36 mouse cellular contexts compared by ENCODE assay signal in the genomic region with DNA sequence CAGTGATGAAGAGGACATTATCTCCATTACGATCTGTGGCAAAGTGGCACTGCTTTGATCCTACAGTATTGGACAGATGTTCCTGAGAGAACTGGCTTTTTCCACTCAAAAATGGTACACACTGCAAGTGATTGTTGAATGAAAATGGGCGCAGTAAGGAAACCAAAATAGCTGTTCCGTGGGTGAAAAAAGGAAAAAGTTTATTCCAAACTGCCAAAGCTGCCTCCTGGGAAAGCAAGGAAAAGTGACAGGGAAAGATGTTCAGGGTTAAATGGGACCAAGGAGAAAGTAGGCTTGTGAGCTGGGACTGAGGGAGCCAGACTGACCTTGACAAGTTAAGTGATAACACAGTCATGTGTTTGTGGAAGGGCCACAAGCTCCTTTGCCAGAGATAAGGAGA. TPM values are rescaled to one million over a fixed set of nuclear protein-coding genes. Genes with fewer than 3 reads are reported as not detected.
DNase-seq lines count a peak whose midpoint lies in the region; ATAC-seq and TF ChIP-seq lines count a peak whose summit lies in the region.
"Had no signal": no experiment of that assay in that cellular context is flagged by ENCODE, and none has a peak within 500 bp of the region (broad histone marks: within the 10 kb centered on the region; RNA-seq: fewer than 3 reads in every experiment).

No protein-coding gene starts in this region.

- H3K4me1 ChIP-seq in testis, adult 2 months (ENCODE audit: control insufficient read depth, insufficient read depth, low read length), result peaks cover 1% of the 10 kb centered on the region; the same call in 1 of the 2 replicates
- H3K4me1 ChIP-seq in hindbrain, embryonic 13.5 days (replicated peaks), result peaks cover 5% of the 10 kb centered on the region; the same call in 1 of the 2 replicates
- H3K4me1 ChIP-seq: embryonic facial prominence, embryonic 12.5 days had no signal

- TF ChIP-seq CTCF in left cerebral cortex, adult 2 months (IDR thresholded peaks at IDR 0.05), result no peak
- TF ChIP-seq CTCF in testis, adult 2 months (IDR thresholded peaks at IDR 0.05; ENCODE audit: control insufficient read depth, insufficient read depth, insufficient replicate concordance, low read depth, low read length), result no peak

- H3K36me3 ChIP-seq in testis, adult 2 months (ENCODE audit: control insufficient read depth, insufficient read depth, low read length), result no peaks in the 10 kb centered on the region
- H3K36me3 ChIP-seq in hindbrain, embryonic 13.5 days, result no peaks in the 10 kb centered on the region
- H3K36me3 ChIP-seq: embryonic facial prominence, embryonic 12.5 days; embryonic facial prominence, embryonic 15.5 days; G1E; hindbrain, embryonic 10.5 days had no signal

- peak overlapping the region; percentile 74 for H3K27ac ChIP-seq in left cerebral cortex, adult 2 months
- peak overlapping the region; percentile 39 for H3K27ac ChIP-seq in testis, adult 2 months (ENCODE audit: control insufficient read depth, insufficient read depth, low read depth, low read length)
- H3K27ac ChIP-seq in hindbrain, embryonic 13.5 days, result no peak overlapping the region
- H3K27ac ChIP-seq: embryonic facial prominence, embryonic 12.5 days; embryonic facial prominence, embryonic 15.5 days; heart, adult 2 months; hindbrain, embryonic 10.5 days; hindbrain, embryonic 14.5 days; hindbrain, postnatal 0 days had no signal

- no peak overlapping the region for H3K4me3 ChIP-seq in left cerebral cortex, adult 2 months
- no peak overlapping the region for H3K4me3 ChIP-seq in testis, adult 2 months (ENCODE audit: control insufficient read depth, low read depth, low read length)
- H3K4me3 ChIP-seq in hindbrain, embryonic 13.5 days, result no peak overlapping the region
- H3K4me3 ChIP-seq: embryonic facial prominence, embryonic 12.5 days; embryonic facial prominence, embryonic 15.5 days; heart, adult 2 months; hindbrain, embryonic 10.5 days had no signal

- intact Hi-C loops in left cerebral cortex, adult 2 months (cut with DNase I), result loop anchor here (2.0 kb wide), 1 partner anchor 28 kb away; no protein-coding TSS in a partner anchor

- H3K4me2 ChIP-seq in hindbrain, embryonic 13.5 days, result no peak overlapping the region
- H3K4me2 ChIP-seq: embryonic facial prominence, embryonic 12.5 days; embryonic facial prominence, embryonic 15.5 days; heart, embryonic 11.5 days; hindbrain, embryonic 14.5 days had no signal

- no peaks in the 10 kb centered on the region for H3K9me3 ChIP-seq in hindbrain, embryonic 13.5 days
- H3K9me3 ChIP-seq: embryonic facial prominence, embryonic 12.5 days; embryonic facial prominence, embryonic 15.5 days; G1E; hindbrain, embryonic 10.5 days had no signal

- 88% methylated on average over 3 of the region's 3 CpGs for WGBS in hindbrain, embryonic 13.5 days

- no peak overlapping the region for H3K9ac ChIP-seq in hindbrain, embryonic 13.5 days
- H3K9ac ChIP-seq: embryonic facial prominence, embryonic 12.5 days; embryonic facial prominence, embryonic 15.5 days; forebrain, postnatal 0 days; hindbrain, embryonic 14.5 days had no signal

- no peaks in the 10 kb centered on the region for H3K27me3 ChIP-seq in testis, adult 2 months (ENCODE audit: control insufficient read depth, insufficient read depth, low read length)
- H3K27me3 ChIP-seq in hindbrain, embryonic 13.5 days, result no peaks in the 10 kb centered on the region
- H3K27me3 ChIP-seq: CH12.LX; embryonic facial prominence, embryonic 12.5 days; embryonic facial prominence, embryonic 15.5 days had no signal

- peak; percentile 55 for ATAC-seq in frontal cortex, adult (ENCODE audit: low TSS enrichment)
- no peak for ATAC-seq in hindbrain, embryonic 13.5 days (ENCODE audit: low FRiP score)
- ATAC-seq: forebrain, embryonic 14.5 days; forebrain, postnatal 0 days; hindbrain, postnatal 0 days; inflammation-experienced regulatory T-cells, adult 6 months; Patski had no signal

- TF ChIP-seq POLR2A in testis, adult 2 months (IDR thresholded peaks at IDR 0.05; ENCODE audit: control insufficient read depth, low read depth, low read length), result no peak

- no peak for DNase-seq in frontal cortex, postnatal 10 days (ENCODE audit: low spot score in 2 of 2)
- DNase-seq in left cerebral cortex, adult 2 months (ENCODE audit: extremely low spot score in 1 of 2, low spot score in 2 of 2), result no peak
- DNase-seq in left cerebral cortex, adult 8-10 months (ENCODE audit: low spot score in 2 of 2), result no peak
- DNase-seq in testis, postnatal 10 days (ENCODE audit: low spot score), result no peak
- DNase-seq: adrenal gland, postnatal 10 days; adrenal gland, postnatal 36 days; B cell, adult 2 months; cerebellum, adult 11 months; cerebellum, adult 2 months; cerebellum, adult 9-11 months; cerebellum, postnatal 25 days; embryo, embryonic 11 days; forebrain, postnatal 0 days; gastrocnemius, postnatal 10 days; gastrocnemius, postnatal 36 days; heart, adult 2 months; heart, postnatal 36 days had no signal

RNA-seq across cellular contexts. Expression of gene Slc22a8, which starts 26.6 kb away (rescaled TPM):
- 10 to 100 TPM; 12.5 TPM for total RNA-seq in left cerebral cortex, adult 2 months (2021)
- total RNA-seq in left cerebral cortex, adult 8-10 months (2022), result 10 to 100 TPM; 11.5 to 15.9 (median 14.1) TPM
- 0.04 and 0.05 TPM in 2 replicates for polyA plus RNA-seq in testis, adult 2 months (2012; rRNA removed)
- 4.4 and 4.8 TPM in 2 replicates for polyA plus RNA-seq in hindbrain, embryonic 13.5 days (2015; fragmentation: Nextera tagmentation; extraction: Ambion mirVana)
- total RNA-seq: CH12.LX; common myeloid progenitor, adult 5-6 weeks; gastrocnemius, adult 18-20 months; gastrocnemius, postnatal 36 days; granulocyte monocyte progenitor cell, adult 5-6 weeks; heart, adult 2 months; heart, postnatal 36 days had no signal
- polyA plus RNA-seq: G1E; heart, embryonic 14.5 days; inflammation-experienced regulatory T-cells, adult 6 months; Patski had no signal

RNA-seq across cellular contexts. Expression of gene Slc22a6, which starts 53.4 kb away (rescaled TPM):
- 1 to 10 TPM; 5.2 to 7.3 TPM for total RNA-seq in left cerebral cortex, adult 2 months (2021)
- total RNA-seq in left cerebral cortex, adult 8-10 months (2022), result 1 to 10 TPM; 6.6 to 8.6 (median 7.8) TPM
- polyA plus RNA-seq in testis, adult 2 months (2012; rRNA removed), result not detected in 2 replicates
- polyA plus RNA-seq in hindbrain, embryonic 13.5 days (2015; fragmentation: Nextera tagmentation; extraction: Ambion mirVana), result 8.3 and 9.8 TPM in 2 replicates
- total RNA-seq: adrenal gland, postnatal 10 days; adrenal gland, postnatal 36 days; CH12.LX; common myeloid progenitor, adult 5-6 weeks; gastrocnemius, adult 18-20 months; gastrocnemius, postnatal 10 days; gastrocnemius, postnatal 36 days; granulocyte monocyte progenitor cell, adult 5-6 weeks; heart, adult 2 months; heart, postnatal 36 days had no signal
- polyA plus RNA-seq: G1E; heart, adult 2 months; heart, embryonic 11.5 days; heart, embryonic 14.5 days; heart, postnatal 0 days; inflammation-experienced regulatory T-cells, adult 6 months; Patski had no signal
